Mouse (Mus musculus) myocyte (in vitro differentiated cells): ENCODE measurements at regions not wholly inside any gene's neighbourhood (a gene's known extent, or its start where the extent isn't known, plus 50 kb on each side); places are given as distances from the start of the nearest gene placed in this dataset.

Experiments used
- CEBPB ChIP-seq: IDR thresholded peaks from 2 replicates; pipeline ENCODE4 v1.6.1; 2011; ENCODE audit warnings: mild to moderate bottlenecking, moderate library complexity; ENCODE audit not compliant: poor library complexity, insufficient read depth, severe bottlenecking
- E2F4 ChIP-seq: IDR thresholded peaks from one replicate; pipeline ENCODE4 v1.6.1; 2011; ENCODE audit warnings: mild to moderate bottlenecking, control low read depth, moderate library complexity; ENCODE audit not compliant: insufficient read depth
- MAX ChIP-seq: IDR thresholded peaks from one replicate; pipeline ENCODE4 v1.6.1; 2011; ENCODE audit warnings: low read depth, mild to moderate bottlenecking, control low read depth
- MYOD1 ChIP-seq, 3 experiments: IDR thresholded peaks; one replicate each; pipeline ENCODE4 v1.6.1; 2011; ENCODE audit warnings: control low read depth in 2 of 3, low read depth in 2 of 3, mild to moderate bottlenecking in 2 of 3, moderate library complexity in 1 of 3; ENCODE audit not compliant: insufficient read length in 2 of 3, control insufficient read depth in 1 of 3
- MYOG ChIP-seq, 3 experiments: IDR thresholded peaks; one replicate each; pipeline ENCODE4 v1.6.1; 2011; ENCODE audit warnings: control low read depth in 2 of 3, low read depth in 2 of 3, mild to moderate bottlenecking in 2 of 3; ENCODE audit not compliant: insufficient read length in 2 of 3, control insufficient read depth in 1 of 3, insufficient read depth in 1 of 3
- POLR2A ChIP-seq: IDR thresholded peaks from one replicate; pipeline ENCODE4 v1.6.1; 2011; ENCODE audit warnings: low read depth, mild to moderate bottlenecking, control low read depth, moderate library complexity; ENCODE audit not compliant: insufficient read length
- POLR2AphosphoS2 ChIP-seq: IDR thresholded peaks from one replicate; pipeline ENCODE4 v1.6.1; 2011; ENCODE audit warnings: low read depth, control low read depth; ENCODE audit not compliant: insufficient read length
- REST ChIP-seq: IDR thresholded peaks from one replicate; pipeline ENCODE4 v1.6.1; 2011; ENCODE audit warnings: mild to moderate bottlenecking, control low read depth, moderate library complexity; ENCODE audit not compliant: insufficient read depth, insufficient read length
- SRF ChIP-seq: IDR thresholded peaks from one replicate; pipeline ENCODE4 v1.6.1; 2011; ENCODE audit warnings: low read depth; ENCODE audit not compliant: control insufficient read depth, insufficient read length
- TCF12 ChIP-seq: IDR thresholded peaks from one replicate; pipeline ENCODE4 v1.6.1; 2011; ENCODE audit warnings: mild to moderate bottlenecking, control low read depth; ENCODE audit not compliant: poor library complexity, insufficient read depth, severe bottlenecking
- TCF3 ChIP-seq: IDR thresholded peaks from one replicate; pipeline ENCODE4 v1.6.1; 2011; ENCODE audit warnings: low read depth, control low read depth; ENCODE audit not compliant: insufficient read length
- USF1 ChIP-seq: IDR thresholded peaks from one replicate; pipeline ENCODE4 v1.6.1; 2011; ENCODE audit warnings: low read depth, mild to moderate bottlenecking, control low read depth, moderate library complexity

DNA sequence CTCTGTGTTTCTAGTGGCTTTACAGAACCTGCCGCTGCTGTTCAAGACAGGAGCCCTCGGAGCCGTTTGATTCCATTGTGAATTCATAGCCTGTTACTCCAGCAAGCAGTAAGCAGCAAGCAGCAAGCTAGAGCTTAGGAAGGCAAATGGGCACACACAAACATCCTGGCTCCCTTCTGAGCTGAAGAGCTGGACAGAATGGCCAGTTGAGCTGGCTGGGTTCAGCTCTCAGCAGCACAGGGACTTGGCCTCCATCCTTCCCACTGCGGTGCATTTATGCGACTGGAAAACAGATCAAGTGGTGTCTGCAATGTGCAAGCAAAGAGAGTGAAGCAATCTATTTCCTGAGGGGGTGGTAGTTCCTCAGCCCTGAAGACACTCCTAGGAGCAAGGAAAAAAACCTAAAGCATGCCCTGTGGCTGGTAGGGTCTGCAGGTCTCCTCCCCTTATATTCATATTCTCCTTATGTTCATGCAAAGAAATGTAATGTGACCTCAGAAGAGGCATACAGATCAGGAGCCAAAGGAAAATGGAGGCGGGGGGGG is 513.9 kb upstream of the Gulo start:
- TF ChIP-seq MYOG (IDR thresholded peaks at IDR 0.05; ENCODE audit: control insufficient read depth in 1 of 3, insufficient read depth in 1 of 3, insufficient read length in 2 of 3, low read depth in 2 of 3) (no peak), TCF12 (no peak), REST (no peak), USF1 (no peak), MYOD1 (IDR thresholded peaks at IDR 0.05; ENCODE audit: control insufficient read depth in 1 of 3, insufficient read length in 2 of 3, low read depth in 2 of 3) (no peak), POLR2A (no peak), MAX (no peak), CEBPB (no peak), E2F4 (no peak), SRF (no peak), POLR2AphosphoS2 (no peak), TCF3 (no peak)
